Mouse (Mus musculus) left cerebral cortex, adult 18-20 months (tissue): ENCODE data around the gene Rnf186. TPM values are rescaled to one million over a fixed set of nuclear protein-coding genes. Genes with fewer than 3 reads are reported as not detected.

Experiments used
- DNase-seq, 2 experiments: peaks; one replicate each; pipeline ENCODE4 v3.0.0; 2021 to 2022; ENCODE audit warnings: low spot score in 2 of 2, mixed read lengths in 1 of 2
- total RNA-seq, 2 experiments: library from RNA; stranded (reverse); gene quantifications; 2 replicates each; pipeline ENCODE4 v1.2.3; 2021

Gene Rnf186
- total RNA-seq, 2 experiments from 2014 or later: not detected

DNA sequence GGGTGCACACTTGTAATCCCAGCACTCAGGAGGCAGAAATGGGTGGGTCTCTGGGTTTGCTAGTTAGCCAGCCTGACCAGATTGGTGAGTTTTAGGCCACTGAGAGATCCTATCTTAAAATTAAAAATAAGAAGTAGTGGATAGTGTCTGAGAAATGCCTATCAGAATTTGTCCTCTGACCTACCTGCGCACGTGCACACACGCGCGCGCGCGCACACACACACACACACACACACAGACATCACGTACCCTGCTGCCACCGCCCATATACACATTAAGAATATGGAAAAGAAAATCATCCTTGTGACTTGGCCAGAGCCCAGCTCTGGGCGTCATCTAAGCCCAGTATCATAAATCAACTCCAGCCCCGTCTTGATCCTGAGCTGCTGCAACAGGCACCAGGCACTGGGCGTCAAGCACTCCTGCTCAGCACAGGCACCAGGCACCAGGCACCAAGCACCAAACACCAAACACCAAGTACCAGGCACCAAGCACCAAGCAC, 44.3 kb downstream of the Rnf186 start:
- no peak for DNase-seq

DNA sequence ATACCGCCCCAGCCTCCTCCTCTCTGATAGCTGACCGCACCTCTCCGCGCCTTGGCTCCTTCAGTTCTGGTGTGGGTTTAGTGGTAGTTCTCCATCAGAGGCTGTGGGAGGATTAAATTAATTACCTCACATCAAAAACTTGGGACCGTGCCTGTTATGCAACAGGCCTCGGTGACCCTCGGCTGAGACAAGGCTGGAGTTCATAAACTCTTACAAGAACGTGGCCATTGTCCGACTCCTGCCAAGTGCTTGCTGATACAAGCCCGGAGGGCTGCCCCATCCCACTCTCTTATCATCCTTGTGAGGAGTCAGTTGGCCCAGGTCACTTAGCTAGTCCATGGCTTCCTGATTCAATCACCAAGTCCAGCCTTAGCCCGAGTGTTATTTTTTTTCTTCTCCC, 46.4 kb downstream of the Rnf186 start:
- no peak for DNase-seq

- DNase-seq: no peak
Measured at GRCm38 (mm10) chr4:139014793-139015192, 47.9 kb downstream of the Rnf186 start.

Other genes starting within 250 kb of the Rnf186 start
- under 1 TPM in 1 of 2 experiments, not detected in 1; 0.35 TPM for gene Pla2g2c, start 242.3 kb upstream of the Rnf186 start, total RNA-seq
- gene Ubxn10, start 229.9 kb upstream of the Rnf186 start, total RNA-seq: 1 to 10 TPM in 1 of 2 experiments, under 1 TPM in 1; 0.56 to 1.2 TPM
- gene Pla2g2f, start 209.5 kb upstream of the Rnf186 start, total RNA-seq: under 1 TPM in 1 of 2 experiments, not detected in 1; 0.14 TPM
- under 1 TPM; 0.47 to 0.77 TPM for gene Pla2g2d, start 191.4 kb upstream of the Rnf186 start, total RNA-seq
- gene Pla2g5, start 103.6 kb upstream of the Rnf186 start, total RNA-seq: 1 to 10 TPM; 3.6 to 3.9 TPM
- gene Gm13030, start 93.1 kb upstream of the Rnf186 start, total RNA-seq: not detected
- not detected for gene Pla2g2e, start 89.2 kb upstream of the Rnf186 start, total RNA-seq
- gene Otud3, start 53.2 kb upstream of the Rnf186 start, total RNA-seq: 10 to 100 TPM; 14.8 to 17.1 TPM
- gene Tmco4, start 5.8 kb downstream of the Rnf186 start, total RNA-seq: 1 to 10 TPM; 2.1 to 2.3 TPM
- gene Htr6, start 108.5 kb downstream of the Rnf186 start, total RNA-seq: 1 to 10 TPM; 5.7 to 7.6 TPM
- 10 to 100 TPM; 62.6 to 66.6 TPM for gene Nbl1, start 125.9 kb downstream of the Rnf186 start, total RNA-seq
- gene Minos1, start 164.0 kb downstream of the Rnf186 start, total RNA-seq: 100 to 1,000 TPM; 198 to 207 TPM
- 100 to 1,000 TPM; 302 to 316 TPM for gene Capzb, start 225.8 kb downstream of the Rnf186 start, total RNA-seq